Mouse (Mus musculus): ENCODE results near the gene Muc16. TPM values are rescaled to one million over a fixed set of nuclear protein-coding genes. Genes with fewer than 3 reads are reported as not detected.

Gene Muc16
- polyA plus RNA-seq, 1 experiment from 2014 or later, result 0.39 TPM

DNA sequence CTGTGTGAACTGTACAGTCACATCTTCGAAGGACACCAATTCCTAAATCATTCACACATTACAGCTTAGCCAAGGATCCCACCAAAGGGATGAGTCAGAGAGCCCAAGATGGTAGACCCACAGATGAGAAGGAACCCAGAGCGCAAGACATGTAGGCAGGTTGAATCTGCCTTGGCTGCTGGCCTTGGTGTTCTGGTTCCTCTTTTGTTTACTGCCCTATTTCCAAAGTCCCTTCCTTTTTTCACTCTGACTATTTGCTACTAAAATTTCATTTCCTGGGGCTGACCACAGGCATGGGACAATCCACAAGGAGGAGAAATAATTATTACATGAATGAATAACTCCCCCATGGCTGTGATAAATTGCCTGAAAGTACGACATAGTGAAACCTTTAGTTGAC is 206.3 kb downstream of the Muc16 start:
- H3K4me1 ChIP-seq (ENCODE audit: insufficient read depth, low read length), result peaks cover 4% of the 10 kb centered on the region
- peaks cover 16% of the 10 kb centered on the region; the same call in 1 of the 2 replicates for H3K36me3 ChIP-seq (ENCODE audit: insufficient read depth, low read length)
- no peak overlapping the region for H3K9ac ChIP-seq (replicated peaks; ENCODE audit: low read length)
- no peak overlapping the region for H3K4me3 ChIP-seq (ENCODE audit: low read length)
- WGBS, result 70% methylated on average over 3 of the region's 3 CpGs
- H3K27ac ChIP-seq (ENCODE audit: low read length), result no peak overlapping the region
- peaks cover 9% of the 10 kb centered on the region for H3K9me3 ChIP-seq (ENCODE audit: low read length)
- H3K27me3 ChIP-seq (ENCODE audit: insufficient read depth, low read length), result no peaks in the 10 kb centered on the region
- no peak for ATAC-seq (ENCODE audit: low FRiP score, low TSS enrichment)
- no peak overlapping the region for H3K4me2 ChIP-seq (replicated peaks; ENCODE audit: low read depth, low read length)

DNA sequence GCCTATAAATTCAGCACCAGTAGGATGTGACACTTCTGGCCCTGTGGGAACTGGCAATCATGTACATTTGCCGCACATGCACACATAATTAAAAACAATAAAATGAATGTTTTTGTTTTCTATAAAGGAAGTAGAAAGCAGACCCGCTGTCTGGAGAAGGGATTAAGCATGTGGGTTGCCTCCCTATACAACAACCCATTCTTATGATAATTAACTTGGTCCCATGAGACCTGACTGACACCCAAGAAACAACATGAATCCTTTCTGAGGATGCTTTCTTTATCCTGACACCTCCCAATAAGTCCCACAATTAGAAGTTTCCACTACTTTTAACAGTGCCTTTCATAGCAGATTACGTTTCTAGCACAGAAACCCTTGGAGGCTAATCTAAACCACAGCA is 207.0 kb downstream of the Muc16 start:
- 79% methylated on average over 3 of the region's 3 CpGs for WGBS
- Histone ChIP-seq H3K4me1 (ENCODE audit: insufficient read depth, low read length) (no peaks in the 10 kb centered on the region), H3K9ac (replicated peaks; ENCODE audit: low read length) (no peak overlapping the region), H3K4me3 (ENCODE audit: low read length) (no peak overlapping the region), H3K36me3 (ENCODE audit: insufficient read depth, low read length) (peaks cover 19% of the 10 kb centered on the region; the same call in 1 of the 2 replicates), H3K9me3 (ENCODE audit: low read length) (peaks cover 10% of the 10 kb centered on the region), H3K27me3 (ENCODE audit: insufficient read depth, low read length) (no peaks in the 10 kb centered on the region), H3K27ac (ENCODE audit: low read length) (no peak overlapping the region), H3K4me2 (replicated peaks; ENCODE audit: low read depth, low read length) (no peak overlapping the region)
- no peak for ATAC-seq (ENCODE audit: low FRiP score, low TSS enrichment)

DNA sequence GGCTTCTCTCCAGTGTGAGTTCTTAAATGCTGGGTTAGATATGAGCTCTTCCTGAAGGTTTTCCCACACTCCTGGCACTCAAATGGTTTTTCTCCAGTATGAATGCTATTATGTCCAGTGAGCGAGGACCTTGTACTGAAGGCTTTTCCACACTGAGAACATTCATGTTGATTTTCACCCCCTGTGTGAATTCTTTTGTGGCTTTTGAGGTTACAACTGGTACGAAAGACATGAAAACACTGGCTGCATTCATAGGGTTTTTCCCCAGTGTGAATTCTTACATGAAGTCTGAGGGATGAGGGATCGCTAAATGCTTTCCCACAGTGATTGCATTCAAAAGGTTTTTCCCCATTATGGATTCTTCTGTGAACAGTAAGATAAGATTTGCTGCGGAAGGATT is 217.8 kb downstream of the Muc16 start:
- Histone ChIP-seq H3K27ac (ENCODE audit: low read length) (no peak overlapping the region), H3K36me3 (ENCODE audit: insufficient read depth, low read length) (peaks cover 34% of the 10 kb centered on the region), H3K27me3 (ENCODE audit: insufficient read depth, low read length) (no peaks in the 10 kb centered on the region), H3K9me3 (ENCODE audit: low read length) (peaks cover 7% of the 10 kb centered on the region), H3K4me1 (ENCODE audit: insufficient read depth, low read length) (no peaks in the 10 kb centered on the region), H3K4me2 (replicated peaks; ENCODE audit: low read depth, low read length) (no peak overlapping the region), H3K4me3 (ENCODE audit: low read length) (no peak overlapping the region), H3K9ac (replicated peaks; ENCODE audit: low read length) (no peak overlapping the region)
- WGBS, result 96% methylated on average over 4 of the region's 4 CpGs
- ATAC-seq (ENCODE audit: low FRiP score, low TSS enrichment), result no peak

Small RNAs within 50 kb of the gene (microRNA-seq; reads per million reads assigned to microRNA genes)
- not detected for gene Gm22854

Other genes starting within 250 kb of the Muc16 start
- not detected in 2 replicates for gene Mbd3l2, start 243.9 kb downstream of the Muc16 start, polyA plus RNA-seq (2015; fragmentation: Nextera tagmentation; extraction: Ambion mirVana)
- gene Zfp558, start 196.3 kb downstream of the Muc16 start, polyA plus RNA-seq (2015; fragmentation: Nextera tagmentation; extraction: Ambion mirVana), result 6.2 and 6.7 TPM in 2 replicates
- not detected in 2 replicates for gene Mbd3l1, start 196.2 kb downstream of the Muc16 start, polyA plus RNA-seq (2015; fragmentation: Nextera tagmentation; extraction: Ambion mirVana)
- not detected in 2 replicates for gene Olfr24, start 89.5 kb upstream of the Muc16 start, polyA plus RNA-seq (2015; fragmentation: Nextera tagmentation; extraction: Ambion mirVana)
- gene Olfr828, start 145.0 kb upstream of the Muc16 start, polyA plus RNA-seq (2015; fragmentation: Nextera tagmentation; extraction: Ambion mirVana), result not detected in 2 replicates
- gene Olfr829, start 180.4 kb upstream of the Muc16 start, polyA plus RNA-seq (2015; fragmentation: Nextera tagmentation; extraction: Ambion mirVana), result 0.15 TPM in 1 of 2 replicates, not detected in the other
- gene Olfr830, start 200.2 kb upstream of the Muc16 start, polyA plus RNA-seq (2015; fragmentation: Nextera tagmentation; extraction: Ambion mirVana), result not detected in 2 replicates